23 mouse cellular contexts compared by ENCODE assay signal in the genomic region with DNA sequence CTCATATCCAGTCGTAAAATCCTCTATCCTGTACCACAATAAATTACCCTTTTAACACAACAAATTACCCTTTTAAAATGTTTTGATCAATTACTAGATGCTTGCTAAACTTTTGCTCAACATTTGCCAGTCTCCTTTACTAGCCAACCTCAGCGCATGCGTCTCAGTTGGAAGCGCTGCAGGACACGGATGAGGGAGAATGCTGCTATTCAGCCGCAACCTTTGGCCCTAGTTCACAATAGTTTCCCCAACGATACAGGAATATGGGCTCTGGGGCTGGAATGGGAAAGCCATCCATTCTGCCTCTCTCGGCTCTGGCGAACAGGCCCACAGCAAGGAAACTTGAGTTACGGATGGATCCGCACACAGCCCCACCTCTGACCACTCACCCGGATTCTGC.
DNase-seq lines count a peak whose midpoint lies in the region; ATAC-seq and TF ChIP-seq lines count a peak whose summit lies in the region.
"Had no signal": no experiment of that assay in that cellular context is flagged by ENCODE, and none has a peak within 500 bp of the region (broad histone marks: within the 10 kb centered on the region; RNA-seq: fewer than 3 reads in every experiment).

No protein-coding gene starts in this region.

- no peak overlapping the region for H3K4me2 ChIP-seq in liver, postnatal 0 days (ENCODE audit: low read depth, low read length)
- H3K4me2 ChIP-seq in liver, embryonic 12.5 days = no peak overlapping the region
- H3K4me2 ChIP-seq in kidney, embryonic 15.5 days = no peak overlapping the region
- H3K4me2 ChIP-seq: forebrain, embryonic 12.5 days; hindbrain, embryonic 15.5 days; midbrain, embryonic 13.5 days had no signal

- intact Hi-C loops in gastrocnemius, postnatal 36 days (cut with DNase I) = no loop called here

- no peaks in the 10 kb centered on the region for H3K27me3 ChIP-seq in liver, postnatal 0 days (ENCODE audit: insufficient read depth, low read length)
- H3K27me3 ChIP-seq in liver, embryonic 12.5 days (replicated peaks) = no peaks in the 10 kb centered on the region
- H3K27me3 ChIP-seq in kidney, embryonic 15.5 days = no peaks in the 10 kb centered on the region
- H3K27me3 ChIP-seq in limb, embryonic 10.5 days (ENCODE audit: low read depth, poor library complexity, severe bottlenecking) = no peaks in the 10 kb centered on the region
- H3K27me3 ChIP-seq: forebrain, embryonic 12.5 days; hindbrain, embryonic 15.5 days; midbrain, embryonic 13.5 days had no signal

- 0 out of 2 replicates have a peak, but pooled peaks cover 4% of the 10 kb centered on the region for H3K36me3 ChIP-seq in liver, postnatal 0 days (replicated peaks; ENCODE audit: insufficient read depth, low read length)
- H3K36me3 ChIP-seq in liver, embryonic 12.5 days = no peaks in the 10 kb centered on the region
- no peaks in the 10 kb centered on the region for H3K36me3 ChIP-seq in kidney, embryonic 15.5 days
- no peaks in the 10 kb centered on the region for H3K36me3 ChIP-seq in limb, embryonic 10.5 days
- H3K36me3 ChIP-seq: forebrain, embryonic 12.5 days; hindbrain, embryonic 15.5 days; midbrain, embryonic 13.5 days had no signal

- H3K9ac ChIP-seq in liver, postnatal 0 days (replicated peaks) = no peak overlapping the region
- no peak overlapping the region for H3K9ac ChIP-seq in liver, embryonic 12.5 days
- H3K9ac ChIP-seq in kidney, embryonic 15.5 days = no peak overlapping the region
- H3K9ac ChIP-seq: forebrain, embryonic 12.5 days; hindbrain, embryonic 15.5 days; midbrain, embryonic 13.5 days had no signal

- H3K4me1 ChIP-seq in liver, postnatal 0 days (ENCODE audit: insufficient read depth) = peaks cover 11% of the 10 kb centered on the region
- no peaks in the 10 kb centered on the region for H3K4me1 ChIP-seq in liver, embryonic 12.5 days
- peaks cover 33% of the 10 kb centered on the region for H3K4me1 ChIP-seq in kidney, embryonic 15.5 days
- H3K4me1 ChIP-seq in limb, embryonic 10.5 days = peaks cover 33% of the 10 kb centered on the region

- no peaks in the 10 kb centered on the region for H3K9me3 ChIP-seq in liver, postnatal 0 days (ENCODE audit: low read length)
- no peaks in the 10 kb centered on the region for H3K9me3 ChIP-seq in liver, embryonic 12.5 days (replicated peaks)
- H3K9me3 ChIP-seq in kidney, embryonic 15.5 days (replicated peaks) = no peaks in the 10 kb centered on the region
- no peaks in the 10 kb centered on the region for H3K9me3 ChIP-seq in limb, embryonic 10.5 days (replicated peaks)
- H3K9me3 ChIP-seq: heart, embryonic 10.5 days had no signal

- ATAC-seq in liver, postnatal 0 days = no peak
- no peak for ATAC-seq in liver, embryonic 12.5 days
- ATAC-seq in kidney, embryonic 15.5 days (replicated peaks; ENCODE audit: low FRiP score) = peak; percentile 58; the same call in 1 of the 2 replicates
- ATAC-seq in megakaryocyte-erythroid progenitor cell, adult 5-6 weeks (replicated peaks; ENCODE audit: low FRiP score, low TSS enrichment, poor library complexity, severe bottlenecking) = no peak
- ATAC-seq: intestine, embryonic 16.5 days; midbrain, embryonic 13.5 days had no signal

- DNase-seq in embryo, embryonic 10 days (ENCODE audit: low spot score) = peak; percentile 54
- DNase-seq in embryo, embryonic 10.5 days (ENCODE audit: low spot score) = no peak
- no peak for DNase-seq in liver, postnatal 0 days
- DNase-seq in limb, embryonic 10.5 days (ENCODE audit: low spot score) = no peak
- no peak for DNase-seq in gastrocnemius, postnatal 36 days
- DNase-seq: adrenal gland, postnatal 10 days; cerebellum, adult 2 months; cerebellum, postnatal 25 days; heart, postnatal 4 days; lung, adult 18-20 months; lung, postnatal 10 days; right cerebral cortex, postnatal 25 days; thymus, adult 18-20 months; thymus, postnatal 4 days had no signal

- 88% methylated on average over 12 of the region's 12 CpGs for WGBS in liver, postnatal 0 days (ENCODE audit: insufficient replicate concordance)
- 78% methylated on average over 12 of the region's 12 CpGs for WGBS in liver, embryonic 12.5 days (ENCODE audit: insufficient replicate concordance)
- WGBS in kidney, embryonic 15.5 days = 62% methylated on average over 12 of the region's 12 CpGs
- 83% methylated on average over 12 of the region's 12 CpGs for WGBS in limb, embryonic 10.5 days

- TF ChIP-seq CTCF in liver, postnatal 0 days (IDR thresholded peaks at IDR 0.05; ENCODE audit: low read depth) = no peak

- 0 out of 2 replicates have a peak overlapping the region, but pooled peaks have one; percentile 70 for H3K27ac ChIP-seq in liver, postnatal 0 days (ENCODE audit: low read depth)
- no peak overlapping the region for H3K27ac ChIP-seq in liver, embryonic 12.5 days
- 0 out of 2 replicates have a peak overlapping the region, but pooled peaks have one; percentile 28 for H3K27ac ChIP-seq in kidney, embryonic 15.5 days
- H3K27ac ChIP-seq in limb, embryonic 10.5 days = peak overlapping the region; percentile 14; the same call in 1 of the 2 replicates
- H3K27ac ChIP-seq: forebrain, embryonic 12.5 days; hindbrain, embryonic 15.5 days; layer of hippocampus, adult 2 months; midbrain, embryonic 13.5 days had no signal

- H3K4me3 ChIP-seq in liver, postnatal 0 days (ENCODE audit: low read depth, low read length) = no peak overlapping the region
- H3K4me3 ChIP-seq in liver, embryonic 12.5 days = no peak overlapping the region
- H3K4me3 ChIP-seq in kidney, embryonic 15.5 days (replicated peaks) = no peak overlapping the region
- no peak overlapping the region for H3K4me3 ChIP-seq in limb, embryonic 10.5 days
- H3K4me3 ChIP-seq: forebrain, embryonic 12.5 days; heart, embryonic 10.5 days; hindbrain, embryonic 15.5 days; layer of hippocampus, adult 2 months; midbrain, embryonic 13.5 days had no signal

- TF ChIP-seq EP300 in liver, postnatal 0 days (IDR thresholded peaks at IDR 0.05; ENCODE audit: low read depth) = no peak
